Mouse (Mus musculus) embryonic facial prominence, embryonic 10.5 days (tissue): ENCODE measurements around the gene Ptprs. TPM values are rescaled to one million over a fixed set of nuclear protein-coding genes. Genes with fewer than 3 reads are reported as not detected.

Source experiments
- DNase-seq: peaks from one replicate; pipeline ENCODE4 v3.0.0-alpha.2; 2017; ENCODE audit warnings: low spot score
- H3K27ac ChIP-seq: fragments of 300-500 bp; sonication (generic); replicated peaks from 2 replicates; pipeline ENCODE4 v1.5.1; 2016; ENCODE audit warnings: mild to moderate bottlenecking
- H3K27me3 ChIP-seq: fragments of 300-500 bp; sonication (generic); replicated peaks from 2 replicates; pipeline ENCODE4 v1.6.1; 2016; ENCODE audit warnings: low read depth, mild to moderate bottlenecking; ENCODE audit not compliant: poor library complexity, severe bottlenecking
- H3K36me3 ChIP-seq: fragments of 300-500 bp; sonication (generic); replicated peaks from 2 replicates; pipeline ENCODE4 v1.6.1; 2016; ENCODE audit warnings: mild to moderate bottlenecking, moderate library complexity
- H3K4me1 ChIP-seq: fragments of 300-500 bp; sonication (generic); 2 replicates; pipeline ENCODE4 v1.6.1; 2016
- H3K4me3 ChIP-seq: fragments of 300-500 bp; sonication (generic); 2 replicates; pipeline ENCODE4 v1.5.1; 2016; ENCODE audit warnings: mild to moderate bottlenecking, moderate library complexity
- H3K9me3 ChIP-seq: fragments of 300-500 bp; sonication (generic); 2 replicates; pipeline ENCODE4 v1.6.1; 2016; ENCODE audit warnings: mild to moderate bottlenecking
- WGBS: fragments of 180-500 bp; shearing (Covaris S2); methylation state at CpG from one replicate; pipeline ENCODE4 v1.1.7; 2016; 5-methylcytosine and 5-hydroxymethylcytosine counted together
- polyA plus RNA-seq: library from polyadenylated mRNA; unstranded; fragments of >200 nt; fragmentation: Nextera tagmentation; extraction: Ambion mirVana; gene quantifications from 2 replicates; pipeline ENCODE4 v1.2.1, GENCODE M21; 2016

Gene Ptprs
- polyA plus RNA-seq, 1 experiment from 2014 or later, result 86.4 TPM

DNA sequence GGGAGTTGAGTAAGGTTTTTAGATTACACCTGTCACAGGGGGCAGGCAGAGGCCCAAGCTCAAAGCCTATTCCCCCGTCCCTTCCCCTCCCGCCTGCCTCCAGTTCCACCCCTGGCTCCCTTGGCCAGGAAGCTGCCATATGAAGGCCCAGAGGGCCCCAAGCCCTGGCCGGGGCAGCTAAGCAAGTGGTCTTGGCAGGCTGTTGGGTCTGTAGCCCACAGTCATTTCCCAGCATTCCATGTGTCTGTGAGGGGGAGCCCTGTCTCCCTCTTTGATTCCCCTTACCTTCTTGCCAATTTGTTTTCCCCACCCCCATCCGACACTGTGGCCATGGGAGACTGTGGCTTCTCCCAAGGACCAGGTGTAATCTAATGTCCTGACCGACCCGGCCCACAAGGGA lies 34.0 kb downstream of the Ptprs start:
- Histone ChIP-seq H3K27me3 (no peaks in the 10 kb centered on the region), H3K4me3 (no peak overlapping the region), H3K9me3 (peaks cover 6% of the 10 kb centered on the region), H3K27ac (no peak overlapping the region), H3K4me1 (peaks cover 16% of the 10 kb centered on the region), H3K36me3 (peaks cover 96% of the 10 kb centered on the region)
- no peak for DNase-seq
- WGBS, result 88% methylated on average over 6 of the region's 6 CpGs

DNA sequence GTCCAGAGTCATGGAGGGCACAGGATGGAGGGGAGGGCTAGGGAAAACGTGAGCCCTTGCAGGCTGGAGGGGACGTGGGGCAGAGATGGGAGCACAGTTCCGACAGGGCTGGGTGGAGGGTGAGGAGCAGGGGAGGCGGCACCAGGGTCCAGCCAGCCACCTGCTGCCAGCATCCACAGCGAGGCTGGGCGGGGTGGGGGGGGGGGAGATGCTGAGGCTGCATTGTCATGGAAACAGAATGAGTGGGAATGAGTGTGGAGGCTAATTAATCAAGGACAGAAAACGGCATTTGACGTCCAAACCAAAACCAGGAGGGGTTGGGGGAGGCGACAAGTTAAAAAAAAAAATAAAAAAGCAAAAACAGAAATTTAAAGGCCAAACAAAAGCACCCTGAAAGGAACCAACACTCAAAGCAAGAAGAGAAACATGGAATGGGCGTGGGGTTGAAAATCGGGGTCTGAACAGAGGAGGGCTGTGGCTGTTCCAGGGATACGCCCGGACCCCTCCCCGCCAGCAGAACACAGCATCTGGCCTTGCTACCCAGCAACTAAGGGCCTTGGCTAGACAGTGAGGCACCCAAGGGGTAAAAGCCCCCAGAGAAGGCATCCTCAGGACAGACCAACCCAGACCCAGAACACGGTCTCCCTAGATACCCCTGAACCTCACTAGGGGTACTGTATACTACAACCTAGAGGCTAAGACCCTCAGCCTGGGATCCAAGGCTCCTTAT lies 36.4 kb downstream of the Ptprs start:
- Histone ChIP-seq H3K9me3 (peaks cover 15% of the 10 kb centered on the region), H3K4me1 (no peaks in the 10 kb centered on the region), H3K27me3 (no peaks in the 10 kb centered on the region), H3K36me3 (peaks cover 100% of the 10 kb centered on the region), H3K27ac (no peak overlapping the region; the same call in 1 of the 2 replicates), H3K4me3 (no peak overlapping the region)
- DNase-seq, result no peak
- 75% methylated on average over 15 of the region's 15 CpGs for WGBS

- peaks cover 17% of the 10 kb centered on the region for H3K27me3 ChIP-seq
- H3K9me3 ChIP-seq, result peaks cover 2% of the 10 kb centered on the region
- H3K4me1 ChIP-seq, result no peaks in the 10 kb centered on the region
- DNase-seq, result no peak
- no peak overlapping the region for H3K4me3 ChIP-seq
- no peak overlapping the region for H3K27ac ChIP-seq
- 97% methylated on average over 3 of the region's 3 CpGs for WGBS
- H3K36me3 ChIP-seq, result peaks cover 95% of the 10 kb centered on the region
Observed at GRCm38 (mm10) chr17:56431582-56431981, 44.7 kb downstream of the Ptprs start.

- DNase-seq, result no peak
- peaks cover 32% of the 10 kb centered on the region for H3K27me3 ChIP-seq
- H3K9me3 ChIP-seq, result no peaks in the 10 kb centered on the region
- 78% methylated on average over 28 of the region's 28 CpGs for WGBS
- peaks cover 21% of the 10 kb centered on the region for H3K4me1 ChIP-seq
- no peak overlapping the region for H3K27ac ChIP-seq
- H3K4me3 ChIP-seq, result no peak overlapping the region
- H3K36me3 ChIP-seq, result peaks cover 92% of the 10 kb centered on the region
Observed at GRCm38 (mm10) chr17:56427857-56428256, 48.4 kb downstream of the Ptprs start.

- Histone ChIP-seq H3K36me3 (peaks cover 90% of the 10 kb centered on the region), H3K4me3 (peak overlapping the region; percentile 70), H3K4me1 (peaks cover 21% of the 10 kb centered on the region), H3K9me3 (no peaks in the 10 kb centered on the region), H3K27me3 (peaks cover 32% of the 10 kb centered on the region), H3K27ac (peak overlapping the region; percentile 86)
- WGBS, result 34% methylated on average over 3 of the region's 3 CpGs
- no peak for DNase-seq
Observed at GRCm38 (mm10) chr17:56425941-56426340, 50.3 kb downstream of the Ptprs start.

GRCm38 (mm10) chr17:56425584-56425914 lies 50.7 kb downstream of the Ptprs start:
- Histone ChIP-seq H3K36me3 (peaks cover 90% of the 10 kb centered on the region), H3K4me3 (peak overlapping the region; percentile 70), H3K4me1 (peaks cover 21% of the 10 kb centered on the region), H3K9me3 (no peaks in the 10 kb centered on the region), H3K27ac (peak overlapping the region; percentile 86), H3K27me3 (peaks cover 32% of the 10 kb centered on the region)
- peak; percentile 88 for DNase-seq
- WGBS, result under 1% methylated on average over 47 of the region's 47 CpGs

DNA sequence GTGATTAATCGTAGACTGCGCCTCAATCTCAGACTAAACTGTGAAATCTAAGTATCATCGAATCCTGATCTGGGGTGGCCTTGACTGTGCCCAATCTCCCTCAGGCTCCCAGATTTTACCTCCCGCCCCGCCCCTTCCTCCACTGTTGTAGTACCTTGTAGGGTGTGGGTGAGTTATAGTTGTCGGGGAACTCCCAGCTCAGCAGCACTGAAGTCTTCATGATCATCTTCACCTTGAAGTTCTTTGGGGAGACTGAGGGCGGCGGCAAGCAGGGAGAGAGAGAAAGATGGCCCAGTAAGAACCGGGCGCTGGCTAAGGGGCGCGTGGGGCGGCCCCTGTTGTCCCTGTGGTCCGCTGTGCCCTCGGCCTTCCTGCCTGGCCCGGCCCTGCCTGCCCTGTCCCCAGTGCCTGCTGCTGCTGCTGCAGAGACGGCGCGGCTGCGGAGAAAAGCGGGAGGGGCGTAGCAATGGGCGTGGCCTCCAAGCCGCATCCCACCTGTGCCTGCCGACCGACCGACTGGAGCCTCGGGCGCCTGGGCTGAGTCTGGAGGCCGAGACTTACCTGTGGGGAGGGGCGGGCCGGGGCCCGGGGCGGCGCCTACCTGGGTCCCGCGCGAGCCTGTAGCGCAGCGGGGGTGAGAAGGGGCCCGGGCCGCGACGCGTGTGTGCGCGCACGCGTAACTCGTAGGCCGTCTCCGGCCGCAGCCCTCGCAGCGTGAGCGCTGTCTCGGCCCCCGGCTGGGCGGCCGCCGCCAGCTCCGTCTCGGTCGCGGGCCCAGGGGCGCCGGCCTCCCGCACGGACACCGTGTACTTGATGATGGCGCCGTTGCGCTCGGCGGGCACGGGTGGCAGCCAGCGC lies 51.3 kb downstream of the Ptprs start:
- Histone ChIP-seq H3K4me1 (peaks cover 21% of the 10 kb centered on the region), H3K9me3 (no peaks in the 10 kb centered on the region), H3K27me3 (peaks cover 32% of the 10 kb centered on the region), H3K4me3 (peak overlapping the region; percentile 70), H3K36me3 (peaks cover 95% of the 10 kb centered on the region), H3K27ac (peak overlapping the region; percentile 86)
- peak; percentile 89 for DNase-seq
- WGBS, result 8% methylated on average over 77 of the region's 77 CpGs

DNA sequence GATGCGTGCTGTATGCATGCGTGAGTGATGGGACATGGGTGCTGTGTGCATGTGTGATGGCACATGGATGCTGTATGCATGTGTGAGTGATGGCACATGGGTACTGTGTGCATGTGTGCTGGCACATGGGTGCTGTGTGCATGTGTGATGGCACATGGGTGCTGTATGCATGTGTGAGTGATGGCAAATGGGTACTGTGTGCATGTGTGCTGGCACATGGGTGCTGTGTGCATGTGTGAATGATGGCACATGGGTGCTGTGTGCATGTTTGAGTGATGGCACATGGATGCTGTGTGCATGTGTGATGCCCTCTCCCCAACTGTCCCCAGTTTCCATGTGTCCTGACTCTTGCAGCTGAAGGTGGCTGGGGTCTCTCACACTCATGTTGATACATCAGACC lies 56.3 kb downstream of the Ptprs start:
- WGBS, result 95% methylated on average over 2 of the region's 2 CpGs
- no peaks in the 10 kb centered on the region for H3K9me3 ChIP-seq
- H3K36me3 ChIP-seq, result peaks cover 98% of the 10 kb centered on the region
- DNase-seq, result no peak
- H3K4me3 ChIP-seq, result no peak overlapping the region; the same call in 1 of the 2 replicates
- H3K4me1 ChIP-seq, result peaks cover 6% of the 10 kb centered on the region
- peaks cover 5% of the 10 kb centered on the region; the same call in 1 of the 2 replicates for H3K27me3 ChIP-seq
- H3K27ac ChIP-seq, result no peak overlapping the region

- Histone ChIP-seq H3K27ac (no peak overlapping the region), H3K4me1 (no peaks in the 10 kb centered on the region), H3K9me3 (no peaks in the 10 kb centered on the region), H3K36me3 (peaks cover 98% of the 10 kb centered on the region), H3K27me3 (no peaks in the 10 kb centered on the region), H3K4me3 (no peak overlapping the region)
- 88% methylated on average over 12 of the region's 12 CpGs for WGBS
- DNase-seq, result no peak
Observed at GRCm38 (mm10) chr17:56418304-56418703, 58.0 kb downstream of the Ptprs start.

DNA sequence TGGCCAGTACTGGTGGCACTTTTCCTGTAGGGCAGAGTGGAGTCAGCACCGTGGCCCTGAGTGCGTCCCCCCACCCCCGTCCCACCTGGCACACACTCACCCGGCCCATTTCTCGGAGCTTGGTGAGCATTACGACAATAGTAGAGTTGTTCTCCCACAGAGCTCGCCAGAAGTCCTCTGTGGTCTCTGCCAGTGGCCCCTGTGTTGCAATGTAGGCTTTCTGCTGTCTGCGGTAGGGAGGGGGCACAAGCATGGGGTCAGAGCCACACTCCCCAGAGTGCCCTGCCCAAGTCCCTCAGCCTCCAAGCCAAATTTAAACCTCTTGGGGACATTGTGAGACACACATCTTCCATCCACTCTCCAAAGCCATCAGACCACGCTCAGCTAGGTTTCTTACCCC lies 61.5 kb downstream of the Ptprs start:
- H3K36me3 ChIP-seq, result peaks cover 100% of the 10 kb centered on the region
- 93% methylated on average over 9 of the region's 9 CpGs for WGBS

GRCm38 (mm10) chr17:56413113-56413512 lies 63.2 kb downstream of the Ptprs start:
- no peaks in the 10 kb centered on the region for H3K9me3 ChIP-seq
- H3K36me3 ChIP-seq, result peaks cover 91% of the 10 kb centered on the region
- 81% methylated on average over 13 of the region's 13 CpGs for WGBS
- H3K27ac ChIP-seq, result no peak overlapping the region
- peaks cover 18% of the 10 kb centered on the region for H3K4me1 ChIP-seq
- H3K27me3 ChIP-seq, result no peaks in the 10 kb centered on the region
- H3K4me3 ChIP-seq, result no peak overlapping the region
- DNase-seq, result no peak

More for the DNA sequence above, 61.5 kb downstream of the Ptprs start:
- H3K4me3 ChIP-seq, result no peak overlapping the region
- no peak for DNase-seq
- no peak overlapping the region for H3K27ac ChIP-seq
- no peaks in the 10 kb centered on the region for H3K27me3 ChIP-seq
- H3K4me1 ChIP-seq, result peaks cover 5% of the 10 kb centered on the region
- no peaks in the 10 kb centered on the region for H3K9me3 ChIP-seq

- no peaks in the 10 kb centered on the region for H3K27me3 ChIP-seq
- WGBS, result 93% methylated on average over 7 of the region's 7 CpGs
- H3K9me3 ChIP-seq, result no peaks in the 10 kb centered on the region
- peaks cover 74% of the 10 kb centered on the region for H3K36me3 ChIP-seq
- peaks cover 35% of the 10 kb centered on the region for H3K4me1 ChIP-seq
- H3K27ac ChIP-seq, result no peak overlapping the region
- DNase-seq, result no peak
- H3K4me3 ChIP-seq, result no peak overlapping the region
Observed at GRCm38 (mm10) chr17:56411437-56411836, 64.8 kb downstream of the Ptprs start.

DNA sequence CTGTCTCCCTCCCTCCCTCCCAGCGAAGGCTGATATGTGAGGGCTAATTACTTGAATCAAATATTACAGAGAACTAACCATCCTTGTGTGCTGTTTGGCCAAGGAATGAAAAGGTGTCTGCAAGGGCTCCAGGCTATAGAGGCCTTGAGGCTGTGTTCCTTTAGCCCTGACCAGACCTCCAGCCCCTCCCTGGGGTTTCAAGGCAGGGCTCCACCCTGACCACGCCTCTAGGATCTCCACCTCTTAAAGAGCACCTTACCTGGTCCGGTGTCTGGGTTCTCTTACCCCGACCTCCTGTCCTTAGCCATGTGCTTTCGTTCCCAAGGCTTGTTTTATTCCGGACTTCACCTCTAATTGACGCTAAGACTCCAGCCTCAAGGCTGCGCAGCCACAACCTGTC lies 66.5 kb downstream of the Ptprs start:
- no peak overlapping the region for H3K27ac ChIP-seq

More for the DNA sequence above, 66.5 kb downstream of the Ptprs start:
- Histone ChIP-seq H3K9me3 (no peaks in the 10 kb centered on the region), H3K4me3 (no peak overlapping the region), H3K4me1 (peaks cover 39% of the 10 kb centered on the region), H3K36me3 (peaks cover 64% of the 10 kb centered on the region), H3K27me3 (no peaks in the 10 kb centered on the region)
- DNase-seq, result no peak
- 32% methylated on average over 8 of the region's 8 CpGs for WGBS
